Mouse (Mus musculus): Measurements from ENCODE around the gene Mtx3. TPM values are rescaled to one million over a fixed set of nuclear protein-coding genes. Genes with fewer than 3 reads are reported as not detected.

The Mtx3 gene
- polyA plus RNA-seq (2012; rRNA removed): 3.7 and 4.4 TPM in 2 replicates

GRCm38 (mm10) chr13:92844586-92845221 lies at the start of gene Mtx3:
Gene Mtx3 (plus strand): TSS chr13:92844760.

Other genes with a start within 250 kb of the Mtx3 start
- 17.3 and 20.3 TPM in 2 replicates for gene Serinc5, start 233.7 kb upstream of the Mtx3 start, polyA plus RNA-seq (2012; rRNA removed)
- 0.03 and 0.33 TPM in 2 replicates for gene Thbs4, start 49.9 kb upstream of the Mtx3 start, polyA plus RNA-seq (2012; rRNA removed)